Mouse (Mus musculus) liver, embryonic 11.5 days (tissue): ENCODE measurements around the gene Cd164. TPM values are rescaled to one million over a fixed set of nuclear protein-coding genes. Genes with fewer than 3 reads are reported as not detected.

ENCODE experiments used
- ATAC-seq: fragments of 200-750 bp; cut with Nextera tagmentation; replicated peaks from 2 replicates; pipeline ENCODE4 v1.8.0; 2017; ENCODE audit warnings: moderate number of reproducible peaks, mild to moderate bottlenecking, moderate TSS enrichment, moderate library complexity; ENCODE audit not compliant: low FRiP score
- DNase-seq: peaks from one replicate; pipeline ENCODE4 v3.0.0-alpha.2; 2017; ENCODE audit warnings: low spot score
- H3K27ac ChIP-seq: fragments of 300-500 bp; sonication (generic); 2 replicates; pipeline ENCODE4 v1.5.1; 2014; ENCODE audit warnings: mild to moderate bottlenecking, low read depth, low read length, control low read depth
- H3K27me3 ChIP-seq: fragments of 300-500 bp; sonication (generic); replicated peaks from 2 replicates; pipeline ENCODE4 v1.6.1; 2014; ENCODE audit warnings: low read length, mixed read lengths; ENCODE audit not compliant: control insufficient read depth, insufficient read depth
- H3K36me3 ChIP-seq: fragments of 300-500 bp; sonication (generic); 2 replicates; pipeline ENCODE4 v1.6.1; 2014; ENCODE audit warnings: mild to moderate bottlenecking, low read length, moderate library complexity, mixed read lengths; ENCODE audit not compliant: control insufficient read depth, insufficient read depth
- H3K4me1 ChIP-seq: fragments of 300-500 bp; sonication (generic); replicated peaks from 2 replicates; pipeline ENCODE4 v1.6.1; 2014; ENCODE audit warnings: low read length, mixed read lengths; ENCODE audit not compliant: control insufficient read depth, insufficient read depth
- H3K4me2 ChIP-seq: fragments of 300-500 bp; sonication (generic); 2 replicates; pipeline ENCODE4 v1.6.1; 2014; ENCODE audit warnings: mild to moderate bottlenecking, control low read depth, moderate library complexity
- H3K4me3 ChIP-seq: fragments of 300-500 bp; sonication (generic); 2 replicates; pipeline ENCODE4 v1.5.1; 2014; ENCODE audit warnings: low read depth, low read length, control low read depth
- H3K9ac ChIP-seq: fragments of 300-500 bp; sonication (generic); 2 replicates; pipeline ENCODE4 v1.6.1; 2014; ENCODE audit warnings: low read depth, low read length, control low read depth
- H3K9me3 ChIP-seq: fragments of 300-500 bp; sonication (generic); 2 replicates; pipeline ENCODE4 v1.6.1; 2016; ENCODE audit warnings: low read length, inconsistent platforms, mixed read lengths; ENCODE audit not compliant: control insufficient read depth
- WGBS: fragments of 180-500 bp; shearing (Covaris S2); extraction: QIAGEN DNeasy Blood & Tissue Kit; methylation state at CpG from one replicate; pipeline ENCODE4 v1.1.7; 2014; 5-methylcytosine and 5-hydroxymethylcytosine counted together
- polyA plus RNA-seq: library from polyadenylated mRNA; unstranded; fragments of >200 nt; fragmentation: Nextera tagmentation; extraction: Ambion mirVana; gene quantifications from 2 replicates; pipeline ENCODE4 v1.2.1, GENCODE M21; 2014

Cd164 gene
- polyA plus RNA-seq, result 122 and 142 TPM in 2 replicates

DNA sequence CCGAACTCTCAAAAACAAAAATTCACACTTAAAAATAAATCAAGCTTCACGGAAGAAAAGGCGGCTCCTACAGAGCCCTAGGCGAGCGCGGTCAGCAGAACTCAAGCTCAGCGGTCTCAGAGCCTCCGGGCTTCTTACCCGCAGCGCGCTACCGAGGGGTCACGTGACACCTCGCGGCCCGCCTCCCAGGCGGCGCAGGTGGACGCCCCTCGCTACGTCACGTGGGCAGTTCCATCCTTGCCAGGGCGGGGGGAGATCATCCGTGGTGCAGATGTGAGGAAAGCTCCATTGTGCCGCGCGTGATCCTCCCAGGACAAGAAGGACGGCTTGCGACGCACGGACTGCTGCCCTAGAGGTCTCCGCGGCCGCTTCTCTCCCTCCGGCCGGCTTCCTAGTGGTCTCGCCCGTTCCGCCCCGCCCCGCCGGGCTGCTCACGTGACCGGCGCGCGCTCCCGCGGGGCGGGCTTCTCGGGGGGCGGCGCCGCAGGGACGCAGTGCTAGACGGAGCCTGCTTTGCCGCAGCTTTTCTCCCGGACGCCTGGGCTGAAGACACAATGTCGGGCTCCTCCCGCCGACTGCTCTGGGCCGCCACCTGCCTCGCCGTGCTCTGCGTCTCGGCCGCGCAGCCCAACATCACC, at the start of gene Cd164:
TSS of gene Cd164 (plus strand) at position 434 of the 638 bp plus-strand sequence.
- H3K4me2 ChIP-seq, result peak within 1 kb of the TSS; percentile 90
- H3K27ac ChIP-seq, result peak within 1 kb of the TSS; percentile 93
- peak within 1 kb of the TSS; percentile 92 for H3K4me3 ChIP-seq
- no peaks in the 10 kb centered on the region for H3K9me3 ChIP-seq
- DNase-seq (peak; percentile 92), ATAC-seq (peak; percentile 89)
- peaks cover 11% of the 10 kb centered on the region; the same call in 1 of the 2 replicates for H3K4me1 ChIP-seq
- no peaks in the 10 kb centered on the region for H3K27me3 ChIP-seq
- H3K9ac ChIP-seq, result peak within 1 kb of the TSS; percentile 93
- H3K36me3 ChIP-seq, result peaks cover 3% of the 10 kb centered on the region; the same call in 1 of the 2 replicates
- under 1% methylated on average over 63 of the region's 69 CpGs for WGBS

DNA sequence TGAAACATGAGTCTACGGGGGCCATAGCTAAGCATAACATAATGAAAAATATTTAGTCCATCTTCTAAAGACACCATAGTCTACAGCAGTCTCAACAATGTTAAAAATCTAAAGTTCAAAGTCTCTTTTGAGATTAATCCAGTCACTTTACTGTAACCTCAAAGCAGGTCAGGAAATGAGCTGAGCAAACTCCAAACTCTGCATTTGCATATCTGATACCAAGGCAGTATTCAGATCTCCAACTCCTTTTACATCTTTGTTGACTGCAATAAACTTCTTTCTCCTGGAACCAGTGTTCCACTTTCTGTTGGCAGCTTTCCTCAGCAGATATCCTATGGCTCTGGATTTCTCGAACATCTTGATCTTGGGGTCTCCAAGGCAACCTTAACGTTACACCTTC, 48.5 kb upstream of the Cd164 start:
- Histone ChIP-seq H3K4me2 (no peak overlapping the region), H3K4me3 (no peak overlapping the region), H3K27ac (no peak overlapping the region), H3K4me1 (peaks cover 24% of the 10 kb centered on the region), H3K27me3 (no peaks in the 10 kb centered on the region), H3K9ac (no peak overlapping the region), H3K9me3 (no peaks in the 10 kb centered on the region), H3K36me3 (no peaks in the 10 kb centered on the region)
- WGBS, result 82% methylated on average over 3 of the region's 3 CpGs
- ATAC-seq, result no peak
- DNase-seq, result no peak

DNA sequence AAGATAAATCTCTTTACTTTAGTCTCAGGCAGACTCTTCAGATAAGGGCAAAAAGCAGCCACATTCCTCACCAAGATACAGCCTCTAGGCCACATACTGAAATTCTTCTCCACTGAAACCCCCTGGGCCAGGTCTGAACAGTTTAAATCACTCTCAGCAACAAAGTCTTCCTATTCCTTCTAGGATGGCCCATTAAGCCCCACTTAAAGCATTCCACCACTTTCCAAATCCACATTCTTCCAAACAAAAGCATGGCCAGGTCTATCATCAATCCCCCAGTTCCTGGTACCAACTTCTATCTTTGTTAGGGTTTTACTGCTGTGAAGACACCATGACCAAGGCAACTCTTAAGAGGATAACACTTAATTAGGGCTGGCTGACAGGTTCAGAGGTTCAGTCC, 46.7 kb upstream of the Cd164 start:
- H3K27me3 ChIP-seq, result no peaks in the 10 kb centered on the region
- H3K4me1 ChIP-seq, result peaks cover 35% of the 10 kb centered on the region
- ATAC-seq (no peak), DNase-seq (no peak)
- no peak overlapping the region for H3K9ac ChIP-seq
- no peak overlapping the region for H3K4me2 ChIP-seq
- no peaks in the 10 kb centered on the region for H3K9me3 ChIP-seq
- H3K4me3 ChIP-seq, result no peak overlapping the region
- no peaks in the 10 kb centered on the region for H3K36me3 ChIP-seq
- H3K27ac ChIP-seq, result no peak overlapping the region

DNA sequence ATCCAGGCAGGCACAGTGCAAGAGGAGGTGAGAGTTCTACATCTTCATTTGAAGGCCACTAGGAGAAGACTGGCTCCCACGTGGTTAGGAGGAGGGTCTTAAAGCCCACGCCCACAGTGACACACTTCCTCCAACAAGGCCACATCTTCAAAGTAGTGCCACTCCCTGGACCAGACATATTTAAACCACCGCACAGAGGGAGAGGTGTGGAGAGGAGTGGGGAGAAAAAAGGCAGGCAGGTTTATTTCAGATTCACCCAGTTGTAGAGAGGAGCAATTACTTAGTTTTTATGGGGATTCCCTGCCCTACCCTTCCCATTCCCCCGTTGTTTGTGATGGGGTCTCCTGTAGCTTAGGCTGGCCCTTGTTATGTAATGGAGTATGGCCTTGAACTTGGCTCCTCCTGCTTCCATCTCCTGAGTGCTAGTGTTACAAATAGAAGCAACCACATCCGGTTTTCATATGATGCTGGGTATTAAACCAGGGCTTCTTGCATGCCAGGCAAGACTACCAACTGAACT, 46.2 kb upstream of the Cd164 start:
- H3K36me3 ChIP-seq, result no peaks in the 10 kb centered on the region
- no peak overlapping the region for H3K4me2 ChIP-seq
- H3K9ac ChIP-seq, result no peak overlapping the region
- peaks cover 39% of the 10 kb centered on the region for H3K4me1 ChIP-seq
- ATAC-seq, result no peak
- H3K27ac ChIP-seq, result no peak overlapping the region
- no peaks in the 10 kb centered on the region for H3K9me3 ChIP-seq
- DNase-seq, result no peak
- 64% methylated on average over 5 of the region's 5 CpGs for WGBS
- H3K4me3 ChIP-seq, result no peak overlapping the region
- H3K27me3 ChIP-seq, result no peaks in the 10 kb centered on the region

DNA sequence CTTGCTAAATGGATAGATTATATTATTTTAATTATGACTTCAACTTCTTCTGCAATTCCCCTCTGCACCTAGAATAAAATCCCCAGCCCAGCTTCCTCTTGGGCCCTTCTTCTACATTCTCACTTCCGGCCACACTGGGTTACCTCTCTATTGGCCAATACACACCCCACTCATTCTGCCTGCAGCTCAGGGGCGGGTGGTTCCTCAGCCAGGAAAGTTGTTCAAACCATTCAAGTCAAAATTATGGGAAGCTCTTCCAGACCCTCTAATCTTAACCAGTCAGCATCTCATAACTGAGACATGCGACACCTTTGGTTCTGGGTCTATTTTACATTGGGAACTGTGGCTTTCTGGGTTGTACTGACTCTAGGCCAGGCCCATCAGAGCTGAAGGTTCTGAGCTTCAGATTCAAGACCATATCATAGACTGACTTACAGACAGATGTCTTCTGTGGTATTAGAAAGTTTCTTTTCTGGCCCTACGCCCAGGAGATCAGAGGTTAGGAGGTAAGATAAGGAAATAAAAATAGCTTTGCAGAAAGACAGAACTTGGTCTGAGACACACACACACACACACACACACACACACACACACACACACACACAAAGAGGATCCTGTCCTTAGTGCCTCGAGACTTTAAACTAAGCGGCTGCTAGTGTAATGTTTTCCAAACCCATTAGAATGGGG, 45.3 kb upstream of the Cd164 start:
- 42% methylated on average over 6 of the region's 6 CpGs for WGBS
- Histone ChIP-seq H3K4me1 (peaks cover 42% of the 10 kb centered on the region), H3K27me3 (no peaks in the 10 kb centered on the region), H3K9me3 (no peaks in the 10 kb centered on the region), H3K27ac (no peak overlapping the region; the same call in 1 of the 2 replicates), H3K9ac (no peak overlapping the region), H3K36me3 (no peaks in the 10 kb centered on the region), H3K4me2 (no peak overlapping the region), H3K4me3 (no peak overlapping the region)
- DNase-seq (no peak), ATAC-seq (no peak; the same call in 1 of the 2 replicates)

DNA sequence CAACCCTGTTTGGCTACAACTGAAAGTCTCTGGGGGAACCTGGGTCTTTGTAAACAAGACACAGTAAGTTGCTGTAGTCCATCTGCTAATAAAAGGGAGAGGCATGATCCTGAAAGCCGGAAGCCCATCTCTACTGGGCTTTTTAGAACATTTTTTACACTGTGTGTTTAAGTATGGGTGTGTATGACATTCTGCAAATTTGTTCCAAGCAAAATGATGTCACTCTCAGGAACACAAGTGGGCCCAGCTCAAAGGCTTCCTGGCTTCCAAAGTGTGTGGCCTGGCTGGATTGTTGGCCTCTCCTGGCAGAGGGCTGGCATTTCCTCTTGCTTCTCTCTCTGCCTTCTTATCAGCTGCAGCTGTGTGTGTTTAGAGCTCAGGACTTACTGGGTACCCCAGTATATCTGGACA, 44.2 kb upstream of the Cd164 start:
- DNase-seq (no peak), ATAC-seq (no peak)
- Histone ChIP-seq H3K9ac (no peak overlapping the region), H3K27ac (peak overlapping the region; percentile 43; the same call in 1 of the 2 replicates), H3K4me3 (no peak overlapping the region), H3K27me3 (no peaks in the 10 kb centered on the region), H3K36me3 (no peaks in the 10 kb centered on the region), H3K9me3 (no peaks in the 10 kb centered on the region), H3K4me1 (peaks cover 42% of the 10 kb centered on the region), H3K4me2 (peak overlapping the region; percentile 33)
- WGBS, result 63% methylated on average over 1 of the region's 1 CpGs

DNA sequence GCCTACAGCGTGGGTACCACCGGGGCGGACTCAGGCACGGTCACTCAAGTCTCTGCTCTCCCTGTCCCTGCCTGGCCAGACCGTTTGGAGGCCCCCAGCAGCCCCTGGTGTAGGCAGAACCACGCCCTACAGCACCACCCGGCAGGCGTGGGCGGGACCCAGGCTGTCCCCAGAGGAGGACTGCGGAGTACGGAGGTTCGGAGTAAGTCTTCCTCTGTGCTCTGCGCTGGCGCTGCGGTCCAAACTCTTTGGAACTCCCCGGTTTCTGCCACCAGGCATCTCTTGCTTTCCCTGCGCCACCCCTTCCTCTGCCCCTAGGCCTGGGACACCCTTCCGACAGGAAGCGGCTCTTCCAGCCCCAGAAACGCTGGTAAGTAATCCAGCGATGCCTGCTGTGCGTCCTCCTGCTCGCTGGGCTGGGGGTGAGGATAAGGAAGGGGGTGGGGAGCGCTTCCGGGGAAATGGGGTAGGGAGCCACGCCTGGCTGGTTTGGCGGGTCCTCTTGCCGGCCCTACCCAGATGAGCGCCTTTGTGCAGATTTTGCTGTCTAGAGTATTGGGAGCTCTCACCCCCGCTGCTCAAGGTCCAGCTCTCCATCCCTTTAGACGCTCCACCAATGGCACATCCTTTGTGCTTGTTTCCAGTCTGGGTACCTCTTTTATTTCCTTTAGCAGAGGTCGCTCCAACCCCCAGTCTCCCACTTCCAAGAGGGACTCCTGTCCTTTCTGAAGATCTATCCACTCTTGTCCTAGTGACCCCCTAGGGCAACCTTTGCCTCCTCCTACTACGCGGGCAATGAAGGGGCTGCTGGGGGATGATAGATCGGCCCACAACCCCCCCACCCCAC, 42.8 kb upstream of the Cd164 start, which contains the start of gene Mical1:
TSS of gene Mical1 (plus strand) at position 144 of the 847 bp plus-strand sequence.
- Histone ChIP-seq H3K4me1 (peaks cover 51% of the 10 kb centered on the region), H3K36me3 (no peaks in the 10 kb centered on the region), H3K4me2 (peak within 1 kb of the TSS; percentile 99), H3K4me3 (peak within 1 kb of the TSS; percentile 69), H3K27ac (peak within 1 kb of the TSS; percentile 73), H3K9ac (peak within 1 kb of the TSS; percentile 67), H3K27me3 (no peaks in the 10 kb centered on the region), H3K9me3 (no peaks in the 10 kb centered on the region)
- peak; percentile 78 for DNase-seq
- ATAC-seq, result peak; percentile 75
- WGBS, result under 1% methylated on average over 35 of the region's 35 CpGs

DNA sequence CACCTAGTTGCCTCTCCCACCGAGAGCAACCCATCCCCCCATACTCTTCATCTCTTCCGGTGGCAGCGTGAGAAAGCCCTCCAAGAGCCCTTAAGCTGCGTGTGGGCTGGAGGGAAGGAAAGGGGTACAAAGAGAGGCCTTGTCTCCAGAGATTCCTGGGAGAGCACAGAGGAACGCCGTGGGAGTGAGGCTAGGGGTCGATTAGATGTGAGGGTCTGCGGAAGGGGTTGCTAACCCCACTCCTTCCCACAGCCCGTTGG, 42.3 kb upstream of the Cd164 start:
- Histone ChIP-seq H3K9me3 (no peaks in the 10 kb centered on the region), H3K9ac (peak overlapping the region; percentile 67), H3K36me3 (no peaks in the 10 kb centered on the region), H3K27me3 (no peaks in the 10 kb centered on the region), H3K4me2 (peak overlapping the region; percentile 99), H3K4me1 (peaks cover 54% of the 10 kb centered on the region), H3K27ac (peak overlapping the region; percentile 73), H3K4me3 (peak overlapping the region; percentile 69)
- under 1% methylated on average over 9 of the region's 9 CpGs for WGBS
- peak; percentile 42 for DNase-seq
- no peak for ATAC-seq
